Mouse (Mus musculus) G1E (cell line): ENCODE data around the gene Zfpl1.

Source experiments
- CTCF ChIP-seq: IDR thresholded peaks from 2 replicates; pipeline ENCODE4 v1.5.1; 2012; ENCODE audit warnings: low read depth, low read length, inconsistent platforms, mixed read lengths
- GATA1 ChIP-seq: IDR thresholded peaks from 2 replicates; pipeline ENCODE4 v1.6.1; 2012; ENCODE audit warnings: borderline replicate concordance, low read length, inconsistent platforms, mixed read lengths
- POLR2AphosphoS5 ChIP-seq: IDR thresholded peaks from 2 replicates; pipeline ENCODE4 v1.6.1; 2012; ENCODE audit warnings: low read depth, low read length, inconsistent platforms; ENCODE audit not compliant: insufficient replicate concordance
- TAL1 ChIP-seq: conservative IDR thresholded peaks from 2 replicates; pipeline ENCODE4 v1.6.1; 2012; ENCODE audit warnings: low read depth, low read length, inconsistent platforms, mixed read lengths

DNA sequence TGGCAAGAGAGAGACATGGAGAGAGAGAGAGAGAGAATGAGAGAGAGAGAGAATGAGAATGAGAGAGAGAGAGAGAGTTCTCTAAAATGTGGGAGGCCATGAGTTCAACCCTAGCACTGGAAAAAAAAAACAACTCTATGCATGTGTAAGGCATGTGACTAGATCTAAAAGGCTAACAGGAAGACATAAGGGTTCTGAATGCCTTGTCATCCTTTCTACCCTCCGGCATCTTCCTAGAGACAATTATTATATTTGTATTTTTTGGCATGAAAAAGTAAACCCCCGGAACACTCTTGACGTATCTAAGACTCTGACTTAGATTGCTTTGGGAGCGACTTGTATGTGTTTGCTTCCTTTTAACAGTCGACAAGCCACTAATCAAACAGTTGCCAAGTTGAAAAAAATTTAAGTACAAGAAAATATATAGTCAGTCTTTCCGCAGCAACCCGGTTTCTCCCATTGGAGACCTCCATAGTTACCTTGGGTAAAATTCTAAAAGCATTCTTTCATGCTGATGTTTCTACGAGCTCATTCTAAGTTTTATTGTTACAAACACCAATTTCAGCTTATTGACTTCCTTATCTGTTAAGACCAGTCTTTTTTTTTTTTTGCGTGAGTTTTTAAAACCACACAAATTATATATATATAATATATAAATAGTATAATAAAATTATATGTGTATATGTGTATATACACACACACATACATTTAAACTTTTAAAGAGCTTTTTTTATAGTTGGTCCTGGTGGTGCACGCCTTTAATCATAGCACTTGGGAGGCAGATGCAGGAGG is 42.2 kb upstream of the Zfpl1 start:
- TF ChIP-seq POLR2AphosphoS5 (no peak), CTCF (no peak), GATA1 (no peak), TAL1 (no peak)
